Mouse (Mus musculus) mouse trophoblast stem cell (cell line): ENCODE measurements around the gene Cntn5.
"Not testable (repeated sequence)": the region's sequence is repeated elsewhere in the genome, so short reads cannot be mapped to it uniquely, and the experiment has no call there.

Source experiments
- in situ Hi-C, 2 experiments: fragments of 300-500 bp; cut with MseI, MboI; formaldehyde crosslinking; loops; 2 replicates in 1 of 2; 3 replicates in 1 of 2; pipeline ENCODE4 v1.15.1; 2025

Cntn5 gene

DNA sequence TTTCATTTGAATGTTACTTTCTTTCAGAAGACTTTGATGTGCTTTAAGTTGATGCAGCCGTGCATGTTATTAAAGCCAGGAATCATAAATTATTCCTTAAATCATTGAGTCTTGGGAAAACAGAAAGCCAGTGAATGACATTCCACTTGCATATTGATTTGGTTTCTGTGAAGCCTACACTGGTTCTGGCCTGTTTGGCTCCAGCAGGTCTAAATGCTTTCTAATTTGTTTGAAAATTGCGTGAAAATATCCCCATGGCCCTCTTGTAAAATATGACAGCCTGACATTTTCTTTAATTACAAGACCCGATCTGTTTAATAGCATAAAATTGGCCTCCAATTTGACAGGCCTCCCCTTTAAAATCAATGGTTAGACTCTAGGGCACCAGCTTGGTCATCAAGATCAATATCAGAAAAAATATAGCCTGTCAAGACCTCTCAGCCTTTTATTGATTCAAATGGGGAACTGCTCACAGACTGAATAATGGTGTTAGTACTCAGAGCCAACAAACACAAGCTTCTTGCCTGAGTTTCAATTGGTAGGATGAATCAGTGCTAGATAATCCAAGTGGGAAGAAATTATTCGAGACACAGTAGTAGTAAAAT lies 247.3 kb downstream of the Cntn5 start:
- in situ Hi-C loops = no loop called here

DNA sequence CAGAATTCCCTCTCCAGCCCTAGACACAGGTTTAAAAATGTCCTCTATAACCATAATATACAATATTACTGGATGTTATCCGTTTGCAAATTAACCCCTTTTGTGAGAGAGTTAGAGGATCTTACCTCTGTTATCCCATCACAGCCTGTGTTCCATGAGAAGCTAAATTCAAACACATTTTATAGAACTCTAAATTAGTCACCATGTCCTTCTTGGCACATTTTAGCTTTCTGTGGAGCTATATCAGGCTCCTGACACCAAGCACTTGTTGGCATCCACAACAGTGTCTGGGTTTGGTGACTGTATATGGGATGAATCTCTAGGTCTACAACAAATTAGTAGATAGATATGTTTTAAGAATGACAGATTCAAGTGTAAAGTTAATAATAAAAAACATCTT lies 253.9 kb downstream of the Cntn5 start:
- in situ Hi-C loops = no loop called here

GRCm38 (mm10) chr9:10645951-10646350 lies 258.6 kb downstream of the Cntn5 start:
- in situ Hi-C loops = no loop called here

- in situ Hi-C loops = no loop called here
Observed at GRCm38 (mm10) chr9:10645045-10645830, 259.3 kb downstream of the Cntn5 start.

DNA sequence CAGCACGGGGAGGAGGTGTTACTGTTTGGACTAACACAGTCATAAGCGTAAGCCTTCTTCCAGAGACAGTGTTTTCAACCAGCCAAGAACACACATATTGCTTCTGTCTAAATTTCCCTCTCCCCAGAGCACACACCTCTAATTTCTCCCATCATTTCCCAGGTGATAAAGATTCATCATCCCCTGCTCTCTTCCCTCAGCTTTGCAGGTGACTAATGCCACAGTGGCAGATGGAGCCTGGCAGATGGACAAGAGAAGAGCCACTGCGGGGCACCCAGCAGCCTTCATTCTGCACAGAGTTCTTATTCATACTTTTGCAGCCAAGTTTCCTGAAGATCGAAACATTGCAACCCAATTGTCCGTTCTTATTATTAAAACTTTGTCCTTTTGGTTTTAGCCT lies 286.5 kb downstream of the Cntn5 start:
- in situ Hi-C loops = no loop called here

DNA sequence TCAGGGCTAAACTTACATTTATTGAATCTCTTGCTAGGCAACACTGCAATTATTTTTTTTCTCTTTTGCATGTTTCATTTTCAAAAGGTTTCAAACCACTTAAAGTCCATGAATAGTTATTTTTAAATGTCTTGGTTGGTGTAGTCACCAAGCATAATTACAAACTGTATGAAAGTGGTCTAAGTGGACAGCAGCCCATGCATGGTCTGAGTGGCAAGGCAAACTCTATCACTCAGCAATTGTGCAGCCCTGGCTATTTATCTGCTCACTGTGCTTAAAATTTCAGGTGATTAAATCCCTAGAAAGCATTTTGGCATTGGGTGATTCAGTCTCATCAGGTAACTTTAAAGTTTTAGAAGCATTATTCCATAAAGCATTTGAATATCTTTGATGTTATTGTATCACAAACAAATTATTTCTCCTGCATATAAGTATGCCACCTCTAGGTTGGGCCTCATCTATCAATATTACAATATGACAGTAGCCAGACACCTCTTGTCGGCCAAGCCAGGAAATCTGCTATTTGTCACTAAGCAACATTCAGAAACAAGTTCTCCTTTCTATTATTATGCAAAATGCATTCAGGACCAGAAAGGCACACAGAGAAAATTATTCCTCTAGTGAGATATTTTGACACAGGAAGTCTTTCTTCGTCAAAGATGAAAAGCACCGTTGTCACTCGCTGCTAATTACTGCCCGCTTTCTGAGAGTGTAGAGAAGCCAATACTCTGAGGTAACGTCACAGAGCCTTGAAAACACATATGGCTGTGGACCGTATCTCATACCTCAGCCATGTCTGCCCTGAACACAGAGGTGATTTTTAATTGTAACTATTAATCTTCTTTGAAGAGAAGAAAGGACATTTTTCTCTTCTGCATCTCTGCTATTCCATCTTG lies 329.0 kb downstream of the Cntn5 start:
- in situ Hi-C loops = no loop called here

GRCm38 (mm10) chr9:10569830-10570229 lies 334.7 kb downstream of the Cntn5 start:
- in situ Hi-C loops = no loop called here

DNA sequence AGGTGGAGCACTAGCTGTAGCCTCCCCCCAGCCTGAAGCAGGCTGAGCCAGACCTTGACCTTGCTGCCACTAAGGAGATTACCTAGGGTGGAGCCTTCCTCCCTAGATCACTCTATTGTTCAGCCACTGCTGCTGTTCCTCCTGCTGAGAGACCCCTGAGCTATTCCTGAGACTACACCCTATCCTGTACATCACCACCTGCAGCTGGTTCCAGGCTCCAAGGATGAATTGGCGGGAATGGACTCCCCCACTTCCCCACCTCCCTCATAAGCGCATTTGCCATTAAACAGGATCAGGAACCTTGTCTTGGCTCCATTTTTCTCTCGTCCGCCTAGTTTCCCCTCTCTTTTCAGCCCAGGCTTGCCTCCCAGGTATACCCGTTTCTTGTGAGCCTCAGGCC lies 363.7 kb downstream of the Cntn5 start:
- in situ Hi-C loops = not testable (repeated sequence)

DNA sequence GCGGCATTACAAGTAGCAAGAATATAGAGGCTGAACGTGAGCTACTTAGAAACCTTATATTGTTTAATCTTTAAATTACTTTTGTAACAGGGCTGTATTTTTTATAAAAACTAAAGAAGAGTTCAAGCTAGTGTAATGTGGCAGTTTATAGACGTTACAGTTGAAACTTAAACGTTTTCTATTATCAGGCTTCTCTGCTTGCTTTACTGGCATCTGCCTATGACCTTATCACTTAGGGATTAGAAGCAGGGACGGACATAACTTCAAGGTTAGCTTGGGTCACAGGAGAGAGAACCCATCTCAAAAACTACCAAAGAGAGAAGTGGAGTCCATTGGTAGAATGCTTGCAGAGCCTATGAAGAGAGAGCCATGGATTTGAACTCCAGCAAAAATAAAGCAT lies 372.3 kb downstream of the Cntn5 start:
- in situ Hi-C loops = no loop called here

- in situ Hi-C loops = no loop called here
Observed at GRCm38 (mm10) chr9:10531087-10531486, 373.5 kb downstream of the Cntn5 start.

- in situ Hi-C loops = no loop called here
Observed at GRCm38 (mm10) chr9:10529528-10529927, 375.0 kb downstream of the Cntn5 start.

DNA sequence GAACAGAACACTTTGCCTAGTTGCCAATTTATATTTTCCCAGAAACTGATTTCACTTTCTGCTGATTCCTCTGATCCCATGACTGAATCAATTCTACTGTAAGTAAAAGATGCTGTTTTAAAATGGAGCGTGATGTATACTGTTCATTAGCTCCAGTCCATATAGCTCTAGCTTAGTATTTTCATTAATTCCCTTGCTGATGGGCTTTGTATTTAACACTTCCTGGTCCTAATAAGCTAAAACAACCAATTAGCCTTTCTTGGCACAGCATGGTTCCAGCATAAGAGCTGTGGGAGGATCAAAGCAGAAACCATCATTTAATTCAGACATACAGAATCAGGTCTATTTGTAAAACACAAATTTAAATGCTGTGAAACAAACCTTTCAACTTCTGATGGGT lies 375.5 kb downstream of the Cntn5 start:
- in situ Hi-C loops = no loop called here

DNA sequence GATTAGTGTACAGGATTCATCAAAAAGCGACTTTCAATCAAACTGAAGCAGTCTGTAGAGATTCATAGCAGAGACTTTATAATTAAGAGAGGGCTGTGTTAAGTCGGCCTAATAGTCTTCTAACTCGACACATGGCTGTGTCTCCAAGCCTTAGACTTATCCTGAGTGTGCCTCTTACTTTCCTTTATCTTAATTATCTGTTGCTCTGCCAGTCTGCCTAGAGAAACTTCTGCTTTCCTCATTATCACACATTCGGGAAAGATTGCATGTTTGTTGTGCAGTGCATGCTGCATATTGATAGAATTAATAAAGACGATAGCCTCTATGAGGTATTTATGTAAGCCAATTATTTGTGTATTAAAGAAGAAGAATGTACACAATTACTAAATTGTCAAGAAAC lies 375.9 kb downstream of the Cntn5 start:
- in situ Hi-C loops = no loop called here

DNA sequence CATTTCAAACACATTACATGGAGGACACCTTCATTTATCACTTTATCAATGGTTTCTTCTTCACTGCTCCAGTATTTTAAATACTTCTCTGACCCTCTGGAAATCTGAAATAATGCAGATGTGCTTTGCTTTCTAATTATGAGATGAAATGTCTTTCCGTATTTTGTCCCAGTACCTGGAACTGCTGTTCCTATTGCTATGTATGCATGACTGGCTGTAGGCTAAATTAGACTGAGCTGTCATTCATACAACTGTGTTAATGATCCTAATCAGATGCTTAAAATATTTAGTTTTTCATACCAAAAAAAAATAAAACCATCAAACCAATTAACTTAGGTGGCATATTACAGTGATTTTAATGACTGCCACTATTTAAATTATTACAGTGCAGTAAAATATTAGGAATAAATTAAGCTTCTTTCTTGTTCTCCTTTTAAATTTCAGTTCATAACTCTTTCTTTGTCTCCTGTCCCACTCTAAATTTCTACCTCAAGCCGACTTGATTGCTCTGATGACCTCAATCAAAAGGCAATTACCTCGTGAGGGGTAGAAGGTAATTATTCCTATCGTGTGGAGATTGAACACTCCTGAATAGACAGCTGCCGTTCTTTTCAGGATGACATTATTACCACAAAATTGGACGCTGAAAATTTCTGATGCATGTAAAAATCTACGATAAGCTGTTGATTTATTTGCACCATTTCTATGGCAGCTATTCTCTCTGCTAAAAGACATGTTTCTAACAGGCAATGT lies 378.5 kb downstream of the Cntn5 start:
- in situ Hi-C loops = no loop called here

DNA sequence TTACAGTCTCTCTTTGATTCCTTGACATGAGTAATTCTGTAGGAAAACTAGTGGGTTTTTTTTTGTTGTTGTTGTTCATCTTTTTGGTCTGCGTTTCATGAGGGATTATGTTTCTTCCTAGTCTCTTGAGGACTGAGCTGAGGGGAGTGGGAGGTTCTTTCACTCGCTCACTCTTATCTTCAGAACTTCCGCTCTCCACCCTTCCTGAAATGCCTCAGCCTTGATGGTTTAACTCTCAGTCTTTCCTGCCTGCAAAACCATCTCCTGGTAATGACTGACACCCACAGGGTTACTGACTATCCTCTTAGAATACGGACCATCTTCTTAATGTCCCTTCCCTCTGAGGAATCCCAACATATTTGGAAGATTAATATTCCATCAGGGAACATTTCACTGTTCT lies 382.0 kb downstream of the Cntn5 start:
- in situ Hi-C loops = no loop called here

GRCm38 (mm10) chr9:10521054-10521453 lies 383.5 kb downstream of the Cntn5 start:
- in situ Hi-C loops = no loop called here

DNA sequence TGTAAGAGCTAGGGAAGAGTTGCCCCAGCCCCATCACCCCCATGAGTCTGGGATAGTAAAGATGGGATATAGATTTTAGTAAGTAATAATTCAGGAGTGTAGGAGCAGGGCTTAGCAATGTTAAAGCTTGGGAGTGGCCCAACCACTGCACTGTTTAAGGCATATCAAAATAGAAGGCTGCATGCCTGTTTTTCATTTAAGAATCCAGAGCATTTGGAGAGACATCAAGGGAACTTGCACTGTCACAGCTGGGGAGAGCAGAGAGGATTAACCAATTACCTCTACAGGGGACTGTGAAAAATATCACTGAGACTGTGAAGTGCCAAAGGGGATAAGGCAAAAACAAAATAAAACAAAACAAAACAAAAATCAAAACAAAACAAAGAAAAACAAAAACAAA lies 412.3 kb downstream of the Cntn5 start:
- in situ Hi-C loops = no loop called here

DNA sequence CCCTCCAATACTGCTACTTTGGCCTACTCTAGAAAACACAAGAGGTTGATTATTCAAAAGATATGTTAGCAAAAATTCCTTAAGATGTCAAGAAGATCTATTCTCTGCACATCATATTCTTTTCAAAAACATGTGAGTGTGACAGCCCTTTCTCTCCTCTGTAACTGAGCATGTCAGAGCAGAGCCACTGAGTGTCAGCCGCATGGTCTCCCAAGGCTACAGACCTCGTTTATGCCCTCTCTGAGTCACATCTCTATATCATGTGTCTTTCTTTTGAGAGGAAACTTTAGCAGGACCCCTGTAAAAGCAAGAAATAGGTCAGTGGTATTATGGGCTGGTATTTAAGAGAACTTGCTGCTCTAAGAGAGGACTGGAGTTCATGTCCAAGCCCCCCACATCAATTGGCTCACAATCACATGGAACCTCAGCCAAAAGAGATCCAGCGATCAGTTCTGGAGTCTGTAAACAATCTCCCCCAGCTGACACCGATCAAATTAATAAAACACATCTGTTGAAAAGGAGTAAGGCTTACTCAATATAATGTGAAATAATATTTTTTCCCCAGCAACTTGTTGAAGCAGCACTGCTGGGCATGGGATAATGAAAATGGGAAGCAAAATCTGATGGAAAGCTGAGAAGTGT lies 433.0 kb downstream of the Cntn5 start:
- in situ Hi-C loops = no loop called here

DNA sequence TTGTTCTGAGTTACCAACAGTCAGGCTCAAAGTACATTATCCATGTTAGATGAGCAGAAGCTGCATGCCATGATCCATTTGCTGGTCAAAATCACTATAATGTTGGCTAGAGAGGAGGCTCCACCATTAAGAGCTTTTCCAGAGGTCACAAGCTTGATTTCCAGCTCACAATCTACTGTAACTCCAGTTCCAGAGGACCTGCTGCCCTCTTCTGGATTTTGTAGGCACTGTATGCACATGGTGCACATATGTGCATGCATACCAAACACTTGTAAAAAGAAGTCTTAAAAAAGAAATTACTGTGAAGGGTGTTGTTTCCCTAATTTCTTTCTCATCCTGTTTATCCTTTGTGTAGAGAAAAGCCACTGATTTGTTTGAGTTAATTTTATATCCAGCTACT lies 439.8 kb downstream of the Cntn5 start:
- in situ Hi-C loops = no loop called here

DNA sequence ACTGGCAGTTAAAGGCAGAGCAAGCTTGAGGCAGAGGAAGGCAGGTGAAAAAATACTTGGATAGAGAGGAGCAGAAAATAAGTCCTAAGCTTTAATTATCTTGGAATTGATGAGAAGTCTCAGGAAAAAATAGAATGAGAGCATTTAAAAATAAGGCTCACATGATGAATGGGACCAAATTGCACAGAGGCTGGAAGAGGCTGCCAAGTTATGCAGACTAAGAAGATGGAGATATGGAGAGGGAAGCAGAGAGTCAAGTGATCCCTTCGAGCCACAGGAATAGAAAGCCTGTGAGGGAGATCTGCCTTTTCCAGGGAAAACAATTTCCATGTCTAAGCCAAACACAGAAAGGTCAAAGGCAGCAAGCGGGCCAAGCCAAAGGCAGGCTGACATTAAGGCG lies 446.7 kb downstream of the Cntn5 start:
- in situ Hi-C loops = no loop called here

DNA sequence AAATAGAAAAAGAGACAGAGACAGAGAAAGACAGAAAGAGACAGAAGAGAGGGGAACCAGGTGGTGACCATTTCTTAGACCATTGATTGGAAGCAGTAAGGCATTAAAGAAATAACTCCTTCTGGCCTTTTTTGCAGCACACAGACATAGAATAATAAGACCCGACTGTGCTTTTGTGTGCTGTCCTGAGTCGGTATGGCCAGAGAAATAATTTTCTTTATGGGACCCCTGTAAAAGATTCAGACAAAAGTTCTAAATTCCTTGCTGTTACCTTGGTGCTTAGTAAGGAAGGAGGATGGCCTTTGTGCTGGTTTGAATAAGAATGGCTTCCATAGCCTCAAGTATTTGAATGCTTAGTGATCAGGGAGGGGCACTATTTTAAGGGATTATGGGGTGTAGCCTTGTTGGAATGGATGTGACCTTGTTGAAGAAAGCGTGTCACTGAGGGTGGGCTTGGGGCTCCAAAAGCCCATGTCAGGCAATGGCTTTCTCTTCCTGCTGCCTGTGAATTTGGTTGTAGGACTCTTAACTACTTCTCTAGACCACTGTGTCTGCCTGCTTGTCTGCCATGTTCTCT lies 455.5 kb downstream of the Cntn5 start:
- in situ Hi-C loops = no loop called here
